Mouse (Mus musculus) ovary, postnatal 36 days (tissue): ENCODE measurements around the gene Gsx2.

Source experiments
- DNase-seq: peaks from one replicate; pipeline ENCODE4 v3.0.0; 2022; ENCODE audit warnings: low spot score, mixed read lengths

Gsx2 gene

DNA sequence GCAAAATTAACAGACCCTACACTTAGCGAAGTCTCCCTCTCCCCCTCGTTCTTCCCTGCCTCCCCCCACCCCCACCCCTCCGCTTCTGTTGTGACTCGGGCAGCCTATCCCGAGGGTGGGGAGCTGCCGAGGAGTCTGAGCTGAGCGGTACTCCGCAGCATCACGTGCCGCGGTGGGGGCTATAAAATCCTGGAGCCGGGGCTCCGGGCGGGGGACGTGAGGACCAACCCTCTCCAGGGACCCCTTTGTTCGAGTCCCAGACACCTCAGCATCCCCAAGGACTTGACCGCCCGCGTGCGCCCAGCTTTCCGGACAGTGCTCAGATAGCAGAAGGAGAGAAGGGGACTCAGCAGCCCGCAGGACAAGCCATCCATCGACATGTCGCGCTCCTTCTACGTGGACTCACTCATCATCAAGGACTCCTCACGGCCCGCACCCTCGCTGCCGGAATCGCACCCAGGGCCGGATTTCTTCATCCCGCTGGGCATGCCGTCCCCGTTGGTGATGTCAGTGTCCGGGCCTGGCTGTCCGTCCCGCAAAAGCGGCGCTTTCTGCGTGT is at the start of gene Gsx2:
Gsx2 (plus strand) TSS at position 219 of the 559 bp plus-strand sequence.
- no peak for DNase-seq

DNA sequence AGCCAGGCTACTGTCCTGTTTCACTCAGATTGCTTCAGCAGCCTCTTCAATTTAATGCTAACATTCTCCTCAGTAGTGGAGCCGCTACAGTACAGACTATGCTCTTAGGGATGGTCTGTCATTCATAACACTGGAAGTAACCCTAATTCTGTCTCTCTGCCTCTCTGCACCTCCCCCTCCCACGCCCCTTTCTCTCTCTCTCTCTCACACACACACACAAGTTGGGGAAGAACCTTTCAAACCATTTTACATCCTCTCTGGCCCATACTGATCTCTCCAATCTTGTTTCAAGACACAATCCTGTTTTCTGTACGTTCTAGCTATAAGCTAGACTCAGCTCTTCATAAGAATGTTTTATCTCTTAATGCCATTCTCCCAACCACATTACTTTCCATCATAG is 39.9 kb upstream of the Gsx2 start:
- DNase-seq, result no peak

DNA sequence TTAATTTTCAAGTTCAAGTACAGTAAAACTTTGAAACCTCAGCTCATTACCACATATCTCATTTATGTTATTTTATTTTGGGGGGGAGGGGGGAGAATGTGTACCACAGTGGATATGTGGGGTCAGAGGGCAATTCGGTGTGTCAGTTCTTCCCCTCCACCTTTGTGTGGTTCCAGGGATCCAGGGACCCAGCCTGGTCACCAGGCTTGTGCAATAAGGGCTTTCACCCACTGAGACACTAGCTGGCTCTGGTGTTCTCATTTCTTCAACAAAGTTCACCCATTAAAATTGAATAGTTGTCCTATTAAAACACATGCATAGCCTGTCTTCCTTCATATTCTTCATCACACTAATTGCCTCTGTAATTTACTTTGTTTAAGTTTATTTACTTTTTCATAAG is 36.1 kb upstream of the Gsx2 start:
- DNase-seq, result no peak

DNA sequence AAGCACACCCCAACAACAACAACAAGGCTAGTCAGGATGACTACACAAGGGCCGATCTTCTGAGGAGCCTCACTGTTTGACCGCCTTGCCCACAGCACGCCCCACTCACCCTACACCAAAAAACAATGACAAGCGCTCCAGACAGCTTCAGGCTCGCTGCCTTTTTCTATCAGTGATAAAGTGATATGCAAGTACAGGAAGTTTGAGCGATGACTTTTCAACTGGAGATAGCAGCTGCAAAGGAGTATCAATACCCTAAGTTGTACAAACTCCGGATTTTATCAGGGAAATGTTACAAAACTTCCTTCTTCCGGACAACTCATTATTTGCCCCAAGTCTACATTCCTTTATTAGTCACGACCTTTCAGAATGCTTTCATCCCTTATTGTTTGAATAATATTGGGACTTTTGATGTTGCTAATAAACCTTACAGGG is 32.4 kb upstream of the Gsx2 start:
- no peak for DNase-seq

DNA sequence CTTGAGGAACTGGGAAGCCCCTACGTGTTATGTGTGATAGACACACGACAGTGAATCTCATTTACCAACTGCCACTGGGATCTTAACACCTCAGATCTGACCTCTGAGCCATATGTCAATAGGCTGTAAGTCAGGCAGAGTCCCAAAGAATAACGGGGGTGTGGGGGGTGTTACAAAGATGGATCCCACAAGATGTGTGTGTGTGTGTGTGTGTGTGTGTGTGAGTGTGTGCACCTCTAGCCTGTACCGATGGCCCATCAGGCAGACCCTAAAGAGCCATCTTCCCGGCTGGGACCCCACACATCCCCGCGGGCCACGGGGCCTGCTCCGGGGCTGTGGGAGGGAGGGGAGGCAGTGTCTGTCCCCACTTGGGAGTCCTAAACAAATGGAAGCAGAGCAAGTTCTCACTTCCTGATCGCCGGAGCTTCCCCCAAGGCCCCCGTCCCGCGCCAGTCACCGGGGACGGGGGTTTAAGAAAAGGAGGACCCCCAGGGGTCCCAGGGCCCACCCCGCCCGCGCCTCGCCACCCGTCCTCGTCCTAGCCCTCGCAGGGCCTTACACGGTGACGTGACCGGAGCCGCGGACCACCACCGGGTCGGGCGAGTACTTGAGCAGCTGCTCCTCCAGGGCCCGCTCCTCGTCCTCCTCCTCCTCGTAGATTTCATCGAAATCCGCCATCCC is 31.6 kb upstream of the Gsx2 start:
- DNase-seq, result peak; percentile 43

DNA sequence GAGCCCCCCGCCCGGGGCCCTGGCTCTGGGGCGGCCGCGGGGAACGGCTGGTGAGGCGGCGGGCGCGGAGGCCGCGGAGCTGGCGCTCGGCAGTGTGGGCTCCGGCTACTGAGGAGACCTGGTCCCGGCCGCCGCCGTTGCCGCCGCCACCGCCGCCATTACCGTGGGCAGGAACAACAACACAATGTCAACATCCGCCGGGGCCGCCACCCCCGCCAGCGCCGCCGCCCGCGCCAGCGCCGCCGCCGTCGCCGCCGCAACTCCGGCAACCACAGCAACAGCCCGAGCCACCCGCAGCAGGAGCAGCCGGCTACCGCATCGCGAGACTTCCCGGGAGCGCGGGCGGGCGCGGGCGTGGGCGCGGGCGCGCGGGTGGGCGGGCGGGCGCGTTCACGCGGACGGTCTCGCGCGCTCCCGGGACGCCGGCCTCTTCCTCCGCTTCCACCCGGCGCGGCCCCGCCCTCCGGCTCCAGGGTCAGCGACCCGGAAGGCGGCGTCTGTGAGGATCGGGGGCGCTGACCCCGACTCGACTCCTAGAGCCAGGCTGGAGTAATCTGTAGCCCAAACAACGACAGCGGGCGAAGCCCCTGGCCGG is 31.0 kb upstream of the Gsx2 start, which contains the start of gene Chic2:
Chic2 (minus strand) TSS at position 465 of the 595 bp plus-strand sequence.
- peak; percentile 88 for DNase-seq

DNA sequence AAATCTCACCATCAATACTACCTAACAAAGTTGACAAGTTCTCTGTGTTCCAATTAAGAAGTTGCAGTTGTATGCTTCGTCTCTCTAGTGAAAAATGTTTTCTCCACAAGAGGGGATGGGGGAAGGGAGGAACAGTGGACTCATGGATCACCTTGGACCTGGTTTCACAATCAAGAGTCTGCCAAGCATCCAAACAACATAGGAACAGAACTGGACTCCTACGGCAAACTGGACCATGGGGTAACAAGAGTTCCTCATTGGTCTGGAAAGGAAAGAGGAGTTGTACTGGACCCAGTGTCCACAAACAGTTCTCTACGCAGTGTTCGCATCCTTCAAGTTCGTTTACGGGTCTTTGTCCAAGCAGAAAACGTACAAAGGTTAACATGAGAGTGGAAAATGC is 30.0 kb upstream of the Gsx2 start:
- no peak for DNase-seq

DNA sequence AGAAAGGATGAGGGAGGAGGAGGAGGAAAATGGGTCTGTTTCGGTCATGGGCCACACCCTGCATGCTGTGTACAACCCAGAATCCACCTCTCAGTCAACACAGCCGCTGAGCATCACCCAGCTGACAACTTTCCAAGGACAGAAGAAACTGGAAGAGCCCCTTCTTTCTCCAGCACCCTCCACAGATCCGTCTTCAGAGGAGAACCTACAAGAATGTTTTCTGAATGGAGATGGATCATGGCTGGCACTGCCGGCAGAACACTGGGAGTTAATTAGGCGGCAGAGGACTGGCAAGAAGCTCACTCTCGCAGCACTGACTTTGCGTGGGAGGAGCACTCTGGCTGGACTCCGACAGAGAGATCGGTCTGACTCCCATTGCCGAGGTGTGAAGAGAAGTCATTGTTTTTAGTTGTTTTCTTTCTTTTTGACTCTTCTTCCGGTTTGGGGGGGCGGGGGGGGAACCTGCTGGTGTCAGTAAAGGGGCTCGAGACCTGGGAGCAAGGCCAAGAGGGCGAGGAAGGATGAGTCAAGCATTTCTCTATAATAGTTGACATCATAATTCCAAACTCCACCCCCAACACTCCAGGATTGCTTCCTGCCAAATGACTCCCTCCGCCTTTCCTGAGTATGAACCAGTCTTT is 28.6 kb upstream of the Gsx2 start:
- DNase-seq, result peak; percentile 26

DNA sequence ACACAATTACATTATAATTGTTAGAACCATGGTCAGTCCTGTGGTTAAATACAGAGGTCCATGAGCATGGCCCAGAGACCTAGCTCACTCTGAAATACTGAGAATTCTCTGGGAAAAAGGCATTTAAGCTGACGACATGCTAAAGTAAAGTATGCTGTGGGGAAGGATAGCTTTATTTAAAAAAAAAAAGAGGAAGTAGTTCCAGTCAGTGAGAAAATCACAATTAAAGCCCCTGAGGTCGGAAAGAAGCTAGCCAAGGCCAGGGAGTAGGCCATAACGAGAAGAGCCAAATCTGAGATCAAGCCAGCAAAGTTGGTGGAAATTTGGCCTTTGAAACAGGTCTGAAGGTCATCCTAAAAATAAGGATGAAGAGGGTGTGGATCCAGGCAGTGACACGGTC is 24.3 kb upstream of the Gsx2 start:
- no peak for DNase-seq

DNA sequence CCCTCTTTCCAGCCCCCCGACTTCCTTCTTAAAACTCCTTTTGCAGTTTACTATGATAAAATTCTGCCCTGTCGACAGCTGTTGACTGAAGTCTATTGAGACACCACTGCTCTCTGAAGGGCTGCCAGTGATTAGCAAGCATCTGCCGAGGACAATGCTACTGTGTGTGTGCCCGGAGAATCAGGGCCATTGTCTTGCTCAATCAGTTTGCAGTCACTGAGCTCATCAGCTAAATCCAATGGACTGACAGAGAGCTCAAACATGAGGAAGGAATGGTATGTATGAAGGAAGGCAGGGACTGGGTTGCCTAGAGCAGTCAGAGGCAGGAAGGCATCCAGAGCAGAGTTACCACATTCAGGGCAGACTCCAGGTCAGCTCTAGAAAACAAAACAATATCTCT is 12.2 kb upstream of the Gsx2 start:
- DNase-seq, result no peak

DNA sequence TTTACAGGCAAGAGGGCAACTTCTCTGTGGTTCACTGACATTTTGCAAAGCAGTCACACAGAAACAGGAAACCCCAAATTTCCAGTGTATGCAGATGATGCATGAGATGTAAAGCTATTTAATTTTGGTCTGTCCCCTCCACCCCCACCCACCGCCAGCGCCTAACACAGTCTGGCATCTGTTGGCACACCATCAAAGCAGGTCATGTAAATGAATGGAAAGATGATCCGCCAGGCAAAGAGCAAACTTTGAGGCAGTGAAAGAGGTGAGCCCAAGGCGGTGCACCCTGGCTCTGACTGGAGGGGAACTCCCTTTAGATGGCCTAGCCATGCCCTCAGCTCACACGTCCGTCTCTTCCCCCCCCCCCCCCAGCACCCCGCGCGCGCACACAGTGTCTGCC is 8.7 kb upstream of the Gsx2 start:
- no peak for DNase-seq

DNA sequence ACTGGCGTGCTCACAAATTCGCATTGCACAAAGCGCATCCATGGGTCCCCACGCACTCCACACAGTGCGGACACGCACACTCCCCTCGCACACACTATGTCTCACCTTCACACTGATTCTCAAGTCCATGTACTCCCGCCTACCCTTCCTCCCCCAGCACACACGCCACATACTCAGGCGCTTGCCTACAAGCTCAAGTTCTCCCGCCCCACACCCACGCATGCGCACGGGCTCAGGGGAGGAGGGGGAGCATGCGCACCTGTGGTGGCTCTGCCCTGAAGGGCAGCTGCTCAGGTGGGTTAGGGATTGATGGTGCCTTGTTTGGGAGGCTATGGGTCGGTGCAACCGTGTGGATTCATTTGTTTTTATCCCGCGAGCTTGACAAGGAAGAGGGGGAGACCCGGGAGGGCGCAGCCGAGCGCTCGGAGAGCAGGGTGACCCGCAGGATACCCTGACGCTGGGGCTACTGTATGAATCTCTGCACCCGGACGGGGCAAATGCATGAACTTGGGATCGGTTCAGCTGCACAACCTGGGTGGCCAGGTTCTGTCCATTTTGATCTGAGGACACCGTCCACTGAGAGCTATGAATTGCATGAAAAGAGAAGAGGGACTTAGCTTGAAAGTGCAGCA is 8.2 kb upstream of the Gsx2 start:
- DNase-seq, result peak; percentile 66

DNA sequence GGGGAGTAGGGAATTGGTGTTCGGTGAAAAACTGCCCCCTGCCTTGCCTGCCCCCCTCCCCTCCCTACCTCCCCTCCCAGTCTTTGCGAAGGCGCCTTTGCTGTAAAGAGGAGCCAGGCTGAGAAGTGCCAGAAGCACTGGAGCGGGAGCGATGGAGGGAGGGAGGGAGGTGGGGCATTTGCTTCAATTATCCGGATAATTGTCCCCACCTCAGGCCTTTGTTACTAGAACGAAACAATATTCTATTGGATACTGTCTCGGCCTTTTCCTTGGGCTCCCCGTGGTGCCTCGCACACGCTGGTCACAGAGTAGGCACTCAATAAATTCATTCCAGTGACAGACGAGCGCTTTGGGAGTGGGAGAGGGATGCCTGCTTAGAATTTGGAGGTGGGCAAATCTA is 5.3 kb upstream of the Gsx2 start:
- no peak for DNase-seq

DNA sequence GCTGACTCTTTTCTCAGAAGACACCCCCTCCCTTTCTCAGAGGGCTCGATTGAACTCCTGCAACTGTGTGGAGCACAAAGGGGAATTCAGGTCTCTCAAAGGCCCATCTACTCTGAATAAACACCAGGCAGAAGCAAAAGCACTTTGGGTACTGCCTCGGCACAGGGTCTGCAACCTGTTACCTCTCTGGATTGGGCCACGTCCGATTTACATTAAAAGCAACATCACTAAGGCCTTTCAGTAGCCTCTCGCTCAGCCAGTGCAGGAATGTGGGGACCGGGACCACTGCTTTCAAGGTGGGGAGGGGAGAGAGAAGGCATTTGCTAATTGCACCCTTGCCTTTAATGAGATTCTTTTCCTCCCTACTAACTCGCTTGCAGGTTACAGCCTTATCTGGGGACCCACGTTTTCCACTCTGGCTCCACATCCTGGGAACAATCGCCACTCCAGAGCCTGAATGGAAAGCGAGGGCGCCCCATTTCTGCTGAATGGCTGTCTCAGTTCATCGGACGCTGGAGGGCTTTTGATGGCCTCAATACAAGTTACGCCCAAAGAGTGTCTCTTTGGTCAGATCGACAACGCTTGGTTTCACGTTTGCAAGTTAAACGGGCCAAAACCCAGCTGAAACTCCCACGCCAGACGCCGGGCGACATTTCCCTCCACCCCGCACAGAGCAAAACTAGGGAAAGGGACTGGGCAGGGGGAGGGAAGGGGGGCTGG is 4.6 kb upstream of the Gsx2 start:
- DNase-seq, result no peak

DNA sequence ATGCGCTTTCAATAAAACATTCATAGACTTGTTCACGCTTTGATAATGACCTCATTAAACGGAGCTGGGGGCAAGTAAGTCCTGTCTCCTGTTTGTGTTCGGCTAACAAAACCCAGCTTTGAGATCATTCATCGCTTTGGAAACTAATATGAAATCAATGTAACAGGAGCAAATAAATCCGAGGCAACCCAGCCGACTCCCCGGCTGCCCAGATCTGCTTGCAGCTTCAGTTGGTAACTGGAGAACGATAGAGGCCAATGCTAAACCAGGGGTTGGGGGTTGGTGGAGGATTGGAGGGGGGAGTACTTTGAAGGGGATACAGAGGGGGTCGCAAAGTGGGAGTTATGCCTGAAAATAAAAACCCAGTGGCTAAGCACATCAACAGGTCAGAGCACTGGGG is 3.5 kb upstream of the Gsx2 start:
- no peak for DNase-seq

DNA sequence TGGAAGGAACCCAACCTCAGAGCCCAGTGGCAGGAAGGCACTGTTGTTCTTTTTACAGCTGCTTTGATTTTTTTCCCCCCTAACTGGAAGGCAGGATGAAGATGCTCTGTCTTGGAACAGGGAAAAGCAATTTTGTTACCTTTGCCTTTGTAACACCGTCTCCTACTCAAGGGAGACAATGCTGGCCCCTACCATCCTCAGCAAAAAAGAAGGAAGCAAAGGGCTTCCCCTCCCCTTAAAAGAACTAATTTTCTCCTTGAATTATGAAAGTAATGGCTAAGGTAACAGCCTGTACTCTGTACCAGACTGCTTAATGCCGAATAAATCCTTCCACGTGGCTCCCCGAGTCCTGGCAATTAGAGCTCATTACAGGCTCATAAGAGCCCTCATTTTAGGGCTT is 2.9 kb upstream of the Gsx2 start:
- no peak for DNase-seq

DNA sequence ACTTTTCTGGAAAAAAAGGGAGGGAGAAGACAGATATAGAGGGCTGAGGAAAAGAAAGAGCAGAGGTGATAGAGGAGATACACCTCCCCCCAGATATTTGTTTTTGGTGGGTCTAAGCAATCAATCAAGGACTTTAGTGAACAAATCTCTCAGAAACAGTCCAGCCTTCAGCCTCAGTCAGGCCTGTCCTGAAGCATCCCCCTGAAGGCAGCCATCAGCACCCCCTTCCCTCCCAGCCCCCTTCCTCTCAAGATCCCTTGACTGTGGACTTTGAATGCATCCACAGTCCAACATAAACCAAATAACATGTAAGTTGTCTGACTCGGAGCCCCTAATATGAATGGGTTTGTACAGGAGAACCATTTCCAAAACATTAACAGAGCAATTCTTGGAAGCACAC is 2.2 kb upstream of the Gsx2 start:
- no peak for DNase-seq

DNA sequence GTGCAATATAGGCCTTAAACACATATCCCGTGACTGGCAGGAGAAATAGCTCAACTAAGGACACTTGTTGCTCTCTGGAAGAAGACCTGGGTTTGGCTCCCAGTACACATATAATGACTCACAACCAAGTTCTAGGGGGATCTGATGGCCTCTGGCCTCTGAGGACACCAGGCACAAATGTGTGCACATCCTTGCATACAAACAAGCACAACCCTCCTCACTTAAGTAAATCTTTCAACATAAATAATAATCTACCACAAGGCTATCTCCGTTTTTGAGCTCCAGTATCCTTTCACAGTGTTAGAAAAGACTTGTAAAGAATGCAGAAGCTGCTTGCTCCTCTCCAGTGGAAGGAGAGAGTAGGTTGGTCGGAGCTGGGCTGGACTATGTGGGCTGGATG is 1.7 kb upstream of the Gsx2 start:
- no peak for DNase-seq

DNA sequence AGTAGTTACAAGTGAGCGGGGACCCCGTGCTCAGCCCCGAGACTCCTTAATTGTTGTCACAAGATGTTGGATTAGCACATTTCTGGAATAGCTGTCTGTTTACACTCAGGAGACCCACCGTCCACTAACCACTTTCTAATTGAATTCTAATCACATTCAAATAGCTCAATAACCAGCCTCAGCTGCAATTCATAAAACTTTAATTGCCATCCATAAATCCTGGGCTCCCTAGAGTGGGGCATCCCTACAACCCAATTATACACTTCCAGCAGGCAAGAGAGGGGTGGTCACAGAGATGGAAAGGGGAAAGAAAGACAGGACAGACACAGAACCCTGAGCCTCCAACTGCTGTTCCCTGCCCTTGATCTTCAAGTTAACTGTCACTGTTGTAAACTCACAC is 1.3 kb upstream of the Gsx2 start:
- no peak for DNase-seq

DNA sequence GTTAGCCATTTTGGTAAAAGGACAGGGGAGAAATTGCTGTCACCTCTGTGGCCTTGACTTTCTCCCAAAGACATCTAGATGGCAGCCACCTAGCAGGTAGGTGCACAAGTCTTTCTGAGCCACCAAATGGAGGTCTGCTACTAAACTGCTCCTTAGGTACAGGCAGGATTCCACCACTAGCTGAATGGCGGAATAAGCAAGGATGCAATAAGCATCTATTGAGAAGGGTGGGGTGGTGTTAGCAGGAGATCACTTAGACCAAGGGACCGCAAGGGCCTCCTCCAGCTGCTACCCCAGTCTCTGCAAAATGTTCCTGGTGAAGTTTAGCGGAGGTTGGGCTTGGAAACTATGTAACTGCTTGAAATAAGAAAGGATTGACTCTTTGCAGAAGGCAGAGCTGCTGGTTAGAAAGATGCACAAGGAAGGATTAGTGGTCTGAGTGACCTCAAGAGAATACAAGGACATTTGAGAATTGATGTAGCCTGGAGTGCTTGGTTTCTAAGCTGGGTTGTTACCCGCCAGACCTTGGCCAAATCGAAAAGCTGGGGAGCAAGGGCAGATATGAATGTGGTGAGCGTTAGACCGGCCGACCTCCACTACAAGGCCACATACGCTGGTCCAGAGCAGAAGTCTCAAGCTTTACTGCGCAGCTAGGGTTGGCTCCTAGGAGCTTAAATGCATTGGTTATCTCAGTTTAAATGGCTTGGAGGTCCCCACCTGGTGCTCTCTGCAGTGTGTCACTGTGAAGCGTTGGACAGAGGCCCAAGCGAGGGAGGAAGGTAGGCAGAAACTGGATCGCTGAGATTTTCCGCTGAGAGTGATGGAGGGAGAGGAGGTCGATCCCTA is 641 bp upstream of the Gsx2 start:
- peak; percentile 18 for DNase-seq
